Mouse (Mus musculus): ENCODE measurements at regions not wholly inside any gene's neighbourhood (a gene's known extent, or its start where the extent isn't known, plus 50 kb on each side); places are given as distances from the start of the nearest gene placed in this dataset.

- 68% methylated on average over 6 of the region's 6 CpGs for WGBS (ENCODE audit: insufficient replicate concordance)
- H3K27me3 ChIP-seq (ENCODE audit: control insufficient read depth, insufficient read depth, low read depth, low read length) = no peaks in the 10 kb centered on the region
- H3K4me3 ChIP-seq (ENCODE audit: low read depth, low read length) = no peak overlapping the region
- ATAC-seq (ENCODE audit: low read depth) = no peak
- H3K4me2 ChIP-seq (ENCODE audit: low read depth, low read length) = no peak overlapping the region
- no peaks in the 10 kb centered on the region for H3K9me3 ChIP-seq (replicated peaks; ENCODE audit: control insufficient read depth, low read length)
- no peaks in the 10 kb centered on the region for H3K36me3 ChIP-seq (ENCODE audit: control insufficient read depth, insufficient read depth)
- H3K27ac ChIP-seq (ENCODE audit: low read length) = no peak overlapping the region
- H3K4me1 ChIP-seq (ENCODE audit: control insufficient read depth, low read depth, low read length) = peaks cover 7% of the 10 kb centered on the region
- no peak overlapping the region for H3K9ac ChIP-seq (ENCODE audit: low read depth, low read length)
Measured at GRCm38 (mm10) chr12:80011916-80012315, 100.9 kb downstream of the Zfp36l1 start.

DNA sequence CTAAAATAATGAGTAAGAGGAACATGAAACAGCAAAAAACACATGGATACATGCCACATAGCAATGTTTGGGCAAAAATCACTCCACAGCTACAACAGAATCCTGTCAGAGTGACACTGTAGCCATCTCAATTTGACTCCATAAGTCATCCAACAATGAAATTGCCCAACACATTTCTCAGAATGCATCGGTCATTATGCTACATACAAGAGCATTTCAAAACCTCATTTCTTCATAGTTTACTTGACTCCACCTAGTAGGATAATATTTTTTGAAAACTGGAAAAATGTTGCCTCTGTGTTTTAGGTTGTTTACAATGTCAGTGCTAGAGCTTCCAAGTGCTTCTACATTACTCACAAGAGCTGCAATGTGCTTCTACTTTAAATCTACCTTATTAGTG is 101.9 kb downstream of the Zfp36l1 start:
- no peaks in the 10 kb centered on the region for H3K36me3 ChIP-seq (ENCODE audit: control insufficient read depth, insufficient read depth)
- WGBS (ENCODE audit: insufficient replicate concordance) = 62% methylated on average over 1 of the region's 1 CpGs
- no peaks in the 10 kb centered on the region for H3K9me3 ChIP-seq (replicated peaks; ENCODE audit: control insufficient read depth, low read length)
- peaks cover 7% of the 10 kb centered on the region for H3K4me1 ChIP-seq (ENCODE audit: control insufficient read depth, low read depth, low read length)
- H3K4me3 ChIP-seq (ENCODE audit: low read depth, low read length) = no peak overlapping the region
- no peak overlapping the region for H3K4me2 ChIP-seq (ENCODE audit: low read depth, low read length)
- H3K27me3 ChIP-seq (ENCODE audit: control insufficient read depth, insufficient read depth, low read depth, low read length) = no peaks in the 10 kb centered on the region
- ATAC-seq (ENCODE audit: low read depth) = no peak
- H3K27ac ChIP-seq (ENCODE audit: low read length) = no peak overlapping the region
- H3K9ac ChIP-seq (ENCODE audit: low read depth, low read length) = no peak overlapping the region

- H3K36me3 ChIP-seq (ENCODE audit: control insufficient read depth, insufficient read depth) = no peaks in the 10 kb centered on the region
- no peak overlapping the region for H3K4me2 ChIP-seq (ENCODE audit: low read depth, low read length)
- 45% methylated on average over 2 of the region's 2 CpGs for WGBS (ENCODE audit: insufficient replicate concordance)
- no peaks in the 10 kb centered on the region for H3K9me3 ChIP-seq (replicated peaks; ENCODE audit: control insufficient read depth, low read length)
- H3K9ac ChIP-seq (ENCODE audit: low read depth, low read length) = no peak overlapping the region
- no peak overlapping the region for H3K27ac ChIP-seq (ENCODE audit: low read length)
- ATAC-seq (ENCODE audit: low read depth) = no peak
- H3K27me3 ChIP-seq (ENCODE audit: control insufficient read depth, insufficient read depth, low read depth, low read length) = no peaks in the 10 kb centered on the region
- no peak overlapping the region for H3K4me3 ChIP-seq (ENCODE audit: low read depth, low read length)
- peaks cover 7% of the 10 kb centered on the region for H3K4me1 ChIP-seq (ENCODE audit: control insufficient read depth, low read depth, low read length)
Measured at GRCm38 (mm10) chr12:80010220-80010619, 102.6 kb downstream of the Zfp36l1 start.

DNA sequence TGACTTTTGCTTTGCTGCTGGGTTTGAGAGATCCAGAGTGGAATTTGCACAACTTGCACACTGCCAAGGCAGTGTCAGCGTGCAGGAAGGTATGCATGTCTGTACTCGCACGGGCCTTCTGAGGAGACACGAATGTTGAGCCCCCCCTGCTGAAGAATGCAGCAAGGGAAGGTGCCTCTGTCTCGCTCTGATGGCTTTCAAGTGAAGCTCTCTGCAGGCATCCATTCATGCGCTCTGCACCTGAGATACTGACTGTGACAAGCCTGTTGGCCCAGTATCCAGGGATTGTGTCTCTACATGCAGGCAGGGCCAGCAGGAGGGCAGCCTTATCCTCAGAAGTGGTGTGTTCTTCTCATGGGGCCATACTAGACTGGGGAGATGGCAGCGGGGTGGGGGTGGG is 105.0 kb downstream of the Zfp36l1 start:
- Histone ChIP-seq H3K27ac (ENCODE audit: low read length) (no peak overlapping the region), H3K36me3 (ENCODE audit: control insufficient read depth, insufficient read depth) (no peaks in the 10 kb centered on the region), H3K4me3 (ENCODE audit: low read depth, low read length) (no peak overlapping the region), H3K4me1 (ENCODE audit: control insufficient read depth, low read depth, low read length) (no peaks in the 10 kb centered on the region), H3K27me3 (ENCODE audit: control insufficient read depth, insufficient read depth, low read depth, low read length) (no peaks in the 10 kb centered on the region), H3K4me2 (ENCODE audit: low read depth, low read length) (no peak overlapping the region), H3K9ac (ENCODE audit: low read depth, low read length) (no peak overlapping the region), H3K9me3 (replicated peaks; ENCODE audit: control insufficient read depth, low read length) (no peaks in the 10 kb centered on the region)
- 57% methylated on average over 7 of the region's 7 CpGs for WGBS (ENCODE audit: insufficient replicate concordance)
- ATAC-seq (ENCODE audit: low read depth) = no peak

GRCm38 (mm10) chr12:80005227-80005919 is 107.4 kb downstream of the Zfp36l1 start:
- H3K27ac ChIP-seq (ENCODE audit: low read length) = no peak overlapping the region
- no peak overlapping the region for H3K4me3 ChIP-seq (ENCODE audit: low read depth, low read length)
- no peaks in the 10 kb centered on the region for H3K27me3 ChIP-seq (ENCODE audit: control insufficient read depth, insufficient read depth, low read depth, low read length)
- no peaks in the 10 kb centered on the region for H3K9me3 ChIP-seq (replicated peaks; ENCODE audit: control insufficient read depth, low read length)
- no peak overlapping the region for H3K4me2 ChIP-seq (ENCODE audit: low read depth, low read length)
- H3K4me1 ChIP-seq (ENCODE audit: control insufficient read depth, low read depth, low read length) = peaks cover 3% of the 10 kb centered on the region
- no peaks in the 10 kb centered on the region for H3K36me3 ChIP-seq (ENCODE audit: control insufficient read depth, insufficient read depth)
- ATAC-seq (ENCODE audit: low read depth) = no peak
- no peak overlapping the region for H3K9ac ChIP-seq (ENCODE audit: low read depth, low read length)
- WGBS (ENCODE audit: insufficient replicate concordance) = 76% methylated on average over 13 of the region's 13 CpGs

GRCm38 (mm10) chr12:80004575-80004974 is 108.2 kb downstream of the Zfp36l1 start:
- no peaks in the 10 kb centered on the region for H3K9me3 ChIP-seq (replicated peaks; ENCODE audit: control insufficient read depth, low read length)
- H3K36me3 ChIP-seq (ENCODE audit: control insufficient read depth, insufficient read depth) = no peaks in the 10 kb centered on the region
- H3K4me2 ChIP-seq (ENCODE audit: low read depth, low read length) = no peak overlapping the region
- no peaks in the 10 kb centered on the region for H3K27me3 ChIP-seq (ENCODE audit: control insufficient read depth, insufficient read depth, low read depth, low read length)
- no peak overlapping the region for H3K4me3 ChIP-seq (ENCODE audit: low read depth, low read length)
- peaks cover 3% of the 10 kb centered on the region for H3K4me1 ChIP-seq (ENCODE audit: control insufficient read depth, low read depth, low read length)
- H3K27ac ChIP-seq (ENCODE audit: low read length) = no peak overlapping the region
- ATAC-seq (ENCODE audit: low read depth) = no peak
- H3K9ac ChIP-seq (ENCODE audit: low read depth, low read length) = no peak overlapping the region
- 73% methylated on average over 6 of the region's 6 CpGs for WGBS (ENCODE audit: insufficient replicate concordance)

DNA sequence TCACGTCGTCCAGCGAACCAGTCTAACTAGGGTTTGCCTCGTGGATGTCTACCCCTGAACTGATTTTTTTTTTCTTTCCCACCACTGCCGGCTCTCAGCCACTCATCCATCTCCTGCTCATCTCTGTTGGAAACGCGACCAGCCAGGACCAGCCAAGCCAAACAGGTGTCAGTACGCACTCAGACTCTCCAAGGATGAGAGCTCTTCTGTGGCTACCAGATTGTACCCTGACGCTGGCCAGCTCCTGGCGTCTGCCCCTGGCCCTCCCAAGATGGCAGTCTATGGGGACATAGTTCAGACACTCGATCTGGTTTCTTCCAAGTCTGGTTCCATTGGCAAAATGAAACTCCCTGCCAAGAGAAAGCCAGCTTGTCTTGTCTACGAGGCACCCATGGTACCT is 109.3 kb downstream of the Zfp36l1 start:
- H3K4me3 ChIP-seq (ENCODE audit: low read depth, low read length) = no peak overlapping the region
- peaks cover 3% of the 10 kb centered on the region for H3K4me1 ChIP-seq (ENCODE audit: control insufficient read depth, low read depth, low read length)
- ATAC-seq (ENCODE audit: low read depth) = no peak
- H3K27ac ChIP-seq (ENCODE audit: low read length) = no peak overlapping the region
- H3K4me2 ChIP-seq (ENCODE audit: low read depth, low read length) = no peak overlapping the region
- WGBS (ENCODE audit: insufficient replicate concordance) = 81% methylated on average over 12 of the region's 12 CpGs
- H3K27me3 ChIP-seq (ENCODE audit: control insufficient read depth, insufficient read depth, low read depth, low read length) = no peaks in the 10 kb centered on the region
- H3K9me3 ChIP-seq (replicated peaks; ENCODE audit: control insufficient read depth, low read length) = no peaks in the 10 kb centered on the region
- H3K36me3 ChIP-seq (ENCODE audit: control insufficient read depth, insufficient read depth) = no peaks in the 10 kb centered on the region
- H3K9ac ChIP-seq (ENCODE audit: low read depth, low read length) = no peak overlapping the region

DNA sequence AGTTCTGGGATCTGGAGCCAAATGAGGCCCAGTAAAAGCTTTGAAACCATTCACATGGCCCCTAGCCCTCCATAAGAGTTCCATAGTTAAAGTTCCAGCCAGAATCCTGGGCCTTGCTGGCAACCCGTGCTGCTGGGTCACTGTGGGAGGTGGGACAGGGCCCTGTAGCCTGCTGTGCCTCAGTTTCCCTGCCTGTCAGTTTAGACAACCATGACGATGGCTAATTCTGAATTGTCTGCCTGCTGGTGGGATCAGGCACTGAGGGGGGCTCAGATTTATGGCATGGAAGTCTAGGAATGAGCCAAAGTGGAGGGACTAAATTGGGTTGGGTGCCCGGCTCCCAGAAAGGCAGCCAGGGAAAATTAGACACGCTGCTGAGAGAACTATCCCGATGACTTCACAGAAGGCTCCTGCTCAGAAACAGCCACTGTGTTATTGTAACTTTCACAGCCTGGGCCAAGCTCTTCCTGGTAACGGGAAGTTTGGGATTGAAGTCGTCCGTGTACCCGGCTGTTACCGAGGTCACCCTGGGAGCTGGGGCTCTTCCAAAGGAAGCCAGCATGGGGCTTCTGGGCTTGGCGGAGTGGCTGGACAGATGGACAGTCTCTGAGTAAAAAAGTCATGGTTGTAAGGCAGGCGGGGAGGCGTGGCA is 110.2 kb downstream of the Zfp36l1 start:
- no peaks in the 10 kb centered on the region for H3K36me3 ChIP-seq (ENCODE audit: control insufficient read depth, insufficient read depth)
- H3K9ac ChIP-seq (ENCODE audit: low read depth, low read length) = no peak overlapping the region
- ATAC-seq (ENCODE audit: low read depth) = no peak
- no peaks in the 10 kb centered on the region for H3K9me3 ChIP-seq (replicated peaks; ENCODE audit: control insufficient read depth, low read length)
- H3K4me3 ChIP-seq (ENCODE audit: low read depth, low read length) = no peak overlapping the region
- no peaks in the 10 kb centered on the region for H3K27me3 ChIP-seq (ENCODE audit: control insufficient read depth, insufficient read depth, low read depth, low read length)
- H3K27ac ChIP-seq (ENCODE audit: low read length) = no peak overlapping the region
- H3K4me2 ChIP-seq (ENCODE audit: low read depth, low read length) = no peak overlapping the region
- H3K4me1 ChIP-seq (ENCODE audit: control insufficient read depth, low read depth, low read length) = peaks cover 3% of the 10 kb centered on the region
- WGBS (ENCODE audit: insufficient replicate concordance) = 79% methylated on average over 13 of the region's 13 CpGs

DNA sequence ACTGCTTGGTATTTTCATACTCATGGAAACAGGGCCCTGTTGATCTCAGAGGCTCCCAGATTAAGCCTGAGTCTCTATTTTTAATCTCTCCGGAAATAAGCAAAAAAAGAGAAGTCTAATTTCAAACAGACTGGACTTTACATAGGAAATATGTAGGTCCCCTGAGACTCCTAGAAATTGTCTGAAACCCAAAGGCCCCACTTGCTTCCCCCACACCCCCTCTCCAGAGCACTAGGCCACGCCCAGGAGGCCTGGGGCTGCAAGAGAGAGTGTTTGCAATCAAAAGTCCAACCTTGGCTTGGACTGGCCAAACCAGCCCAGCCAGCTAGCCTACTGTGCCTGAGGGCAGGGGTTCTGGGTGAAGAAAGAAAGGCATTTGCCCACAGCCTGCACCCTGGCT is 111.0 kb downstream of the Zfp36l1 start:
- ATAC-seq (ENCODE audit: low read depth) = peak; percentile 65
- Histone ChIP-seq H3K27ac (ENCODE audit: low read length) (no peak overlapping the region), H3K4me2 (ENCODE audit: low read depth, low read length) (no peak overlapping the region), H3K9ac (ENCODE audit: low read depth, low read length) (no peak overlapping the region), H3K36me3 (ENCODE audit: control insufficient read depth, insufficient read depth) (no peaks in the 10 kb centered on the region), H3K27me3 (ENCODE audit: control insufficient read depth, insufficient read depth, low read depth, low read length) (no peaks in the 10 kb centered on the region), H3K4me1 (ENCODE audit: control insufficient read depth, low read depth, low read length) (peaks cover 3% of the 10 kb centered on the region), H3K4me3 (ENCODE audit: low read depth, low read length) (no peak overlapping the region), H3K9me3 (replicated peaks; ENCODE audit: control insufficient read depth, low read length) (no peaks in the 10 kb centered on the region)
- WGBS (ENCODE audit: insufficient replicate concordance) = 27% methylated on average over 2 of the region's 2 CpGs

Data from liver, embryonic 16.5 days (tissue).